Mouse (Mus musculus): ENCODE results near the gene Tusc1. TPM values are rescaled to one million over a fixed set of nuclear protein-coding genes. Genes with fewer than 3 reads are reported as not detected.

The Tusc1 gene
- total and polyA plus RNA-seq, 2 experiments from 2014 or later, result 16.6 to 17.1 TPM

- Histone ChIP-seq H3K4me3 (ENCODE audit: low read length) (no peak overlapping the region), H3K27me3 (ENCODE audit: insufficient read depth, low read length) (no peaks in the 10 kb centered on the region), H3K9me3 (ENCODE audit: low read length) (no peaks in the 10 kb centered on the region), H3K36me3 (ENCODE audit: insufficient read depth, low read length) (no peaks in the 10 kb centered on the region), H3K4me1 (ENCODE audit: insufficient read depth, low read length) (no peaks in the 10 kb centered on the region), H3K9ac (replicated peaks; ENCODE audit: low read length) (no peak overlapping the region), H3K4me2 (ENCODE audit: low read depth, low read length) (no peak overlapping the region), H3K27ac (no peak overlapping the region)
- DNase-seq (ENCODE audit: low spot score), result no peak
- ATAC-seq, result no peak
- TF ChIP-seq CTCF (IDR thresholded peaks at IDR 0.05; ENCODE audit: low read depth), result no peak
- 74% methylated on average over 4 of the region's 4 CpGs for WGBS
Measured at GRCm38 (mm10) chr4:93286065-93286464, 49.2 kb downstream of the Tusc1 start.

All from hindbrain, postnatal 0 days (tissue).